Mouse (Mus musculus) spleen, postnatal 14 days (tissue): ENCODE measurements around the gene Il17ra.

Source experiments
- DNase-seq, 2 experiments: peaks; one replicate each; pipeline ENCODE4 v3.0.0; 2021 to 2022; ENCODE audit warnings: low spot score in 2 of 2

Il17ra gene

GRCm38 (mm10) chr6:120471991-120472441 lies 9.0 kb downstream of the Il17ra start:
- no peak for DNase-seq

- DNase-seq = no peak
Measured at GRCm38 (mm10) chr6:120472455-120473140, 9.6 kb downstream of the Il17ra start.

GRCm38 (mm10) chr6:120473427-120473826 lies 10.4 kb downstream of the Il17ra start:
- no peak for DNase-seq

- DNase-seq = no peak
Measured at GRCm38 (mm10) chr6:120475288-120475687, 12.2 kb downstream of the Il17ra start.

- no peak for DNase-seq
Measured at GRCm38 (mm10) chr6:120479302-120479701, 16.3 kb downstream of the Il17ra start.

GRCm38 (mm10) chr6:120480361-120480760 lies 17.3 kb downstream of the Il17ra start:
- DNase-seq = no peak

GRCm38 (mm10) chr6:120481538-120481937 lies 18.5 kb downstream of the Il17ra start:
- no peak for DNase-seq

- DNase-seq = no peak
Measured at GRCm38 (mm10) chr6:120482021-120482420, 19.0 kb downstream of the Il17ra start.

- no peak for DNase-seq
Measured at GRCm38 (mm10) chr6:120482756-120483155, 19.7 kb downstream of the Il17ra start.

GRCm38 (mm10) chr6:120483211-120483626 lies 20.2 kb downstream of the Il17ra start:
- DNase-seq = peak; percentile 33 to 59

GRCm38 (mm10) chr6:120485038-120485437 lies 22.0 kb downstream of the Il17ra start:
- DNase-seq = no peak

- DNase-seq = no peak
Measured at GRCm38 (mm10) chr6:120486051-120486510, 23.0 kb downstream of the Il17ra start.

GRCm38 (mm10) chr6:120488647-120489046 lies 25.6 kb downstream of the Il17ra start:
- DNase-seq = no peak

- no peak for DNase-seq
Measured at GRCm38 (mm10) chr6:120489461-120489860, 26.4 kb downstream of the Il17ra start.

GRCm38 (mm10) chr6:120491064-120491463 lies 28.0 kb downstream of the Il17ra start:
- no peak for DNase-seq

GRCm38 (mm10) chr6:120491862-120492498 lies 28.9 kb downstream of the Il17ra start:
- DNase-seq = no peak

- DNase-seq = no peak
Measured at GRCm38 (mm10) chr6:120492499-120493373, 29.7 kb downstream of the Il17ra start.

GRCm38 (mm10) chr6:120493374-120494181 lies 30.5 kb downstream of the Il17ra start, which contains the start of gene Tmem121b:
Tmem121b (minus strand) TSS chr6:120493807.
- DNase-seq = no peak

- no peak for DNase-seq
Measured at GRCm38 (mm10) chr6:120496544-120496943, 33.5 kb downstream of the Il17ra start.

GRCm38 (mm10) chr6:120504051-120504450 lies 41.0 kb downstream of the Il17ra start:
- DNase-seq = no peak

GRCm38 (mm10) chr6:120505531-120505930 lies 42.5 kb downstream of the Il17ra start:
- DNase-seq = no peak
